Mouse (Mus musculus): ENCODE data around the gene Pdzrn4. TPM values are rescaled to one million over a fixed set of nuclear protein-coding genes. Genes with fewer than 3 reads are reported as not detected.

Pdzrn4 gene
- total RNA-seq, 1 experiment, result not detected

- no peak for DNase-seq (ENCODE audit: low read depth, low spot score)
- Histone ChIP-seq H3K9ac (ENCODE audit: insufficient read depth, low read depth, low read length, poor library complexity, severe bottlenecking) (no peak overlapping the region), H3K4me1 (ENCODE audit: control insufficient read depth in 2 of 2, insufficient read depth in 2 of 2, low read length in 2 of 2, poor library complexity in 1 of 2) (0 out of 4 replicates have a peak, but pooled peaks cover 0 to 3% of the 10 kb centered on the region in 2 experiments), H3K27ac (ENCODE audit: insufficient read depth, low read depth, low read length, poor library complexity, severe bottlenecking) (no peak overlapping the region), H3K36me3 (ENCODE audit: control insufficient read depth, insufficient read depth, low read length, poor library complexity, severe bottlenecking) (no peaks in the 10 kb centered on the region), H3K4me3 (ENCODE audit: insufficient read depth in 1 of 2, low read depth in 1 of 2, low read length in 2 of 2, poor library complexity in 1 of 2, severe bottlenecking in 1 of 2) (no peak overlapping the region), H3K9me3 (ENCODE audit: control insufficient read depth, insufficient read depth, low read depth, low read length) (no peaks in the 10 kb centered on the region)
- in situ Hi-C loops (cut with MboI; ENCODE audit: low sequenced_read_pairs in 2 of 2, unreplicated experiment in 2 of 2), result no loop called here
- TF ChIP-seq HCFC1 (IDR thresholded peaks at IDR 0.05; ENCODE audit: borderline replicate concordance, insufficient read depth, low read length) (no peak), MAFK (IDR thresholded peaks at IDR 0.05; ENCODE audit: insufficient read depth, low read depth, low read length) (no peak), CHD2 (IDR thresholded peaks at IDR 0.05; ENCODE audit: low read depth, low read length) (no peak), ZNF384 (IDR thresholded peaks at IDR 0.05; ENCODE audit: low read depth, low read length) (no peak), ZC3H11A (IDR thresholded peaks at IDR 0.05; ENCODE audit: borderline replicate concordance, low read depth, low read length) (no peak)
These were observed 20.4 kb downstream of the Pdzrn4 start for GRCm38 (mm10) chr15:92417120-92417519.

GRCm38 (mm10) chr15:92434605-92435004, 37.9 kb downstream of the Pdzrn4 start:
- Histone ChIP-seq H3K36me3 (ENCODE audit: control insufficient read depth, insufficient read depth, low read length, poor library complexity, severe bottlenecking) (no peaks in the 10 kb centered on the region), H3K4me1 (ENCODE audit: control insufficient read depth in 2 of 2, insufficient read depth in 2 of 2, low read length in 2 of 2, poor library complexity in 1 of 2) (no peaks in the 10 kb centered on the region), H3K9me3 (ENCODE audit: control insufficient read depth, insufficient read depth, low read depth, low read length) (no peaks in the 10 kb centered on the region), H3K4me3 (ENCODE audit: insufficient read depth in 1 of 2, low read depth in 1 of 2, low read length in 2 of 2, poor library complexity in 1 of 2, severe bottlenecking in 1 of 2) (no peak overlapping the region), H3K27ac (ENCODE audit: insufficient read depth, low read depth, low read length, poor library complexity, severe bottlenecking) (no peak overlapping the region), H3K9ac (ENCODE audit: insufficient read depth, low read depth, low read length, poor library complexity, severe bottlenecking) (no peak overlapping the region)
- TF ChIP-seq HCFC1 (IDR thresholded peaks at IDR 0.05; ENCODE audit: borderline replicate concordance, insufficient read depth, low read length) (no peak), MAFK (IDR thresholded peaks at IDR 0.05; ENCODE audit: insufficient read depth, low read depth, low read length) (no peak), CHD2 (IDR thresholded peaks at IDR 0.05; ENCODE audit: low read depth, low read length) (no peak), ZNF384 (IDR thresholded peaks at IDR 0.05; ENCODE audit: low read depth, low read length) (no peak), ZC3H11A (IDR thresholded peaks at IDR 0.05; ENCODE audit: borderline replicate concordance, low read depth, low read length) (peak; percentile 23; the same call in 1 of the 2 replicates)
- DNase-seq (ENCODE audit: low read depth, low spot score), result peak; percentile 13
- in situ Hi-C loops (cut with MboI; ENCODE audit: low sequenced_read_pairs in 2 of 2, unreplicated experiment in 2 of 2), result no loop called here

- H3K27ac ChIP-seq (ENCODE audit: insufficient read depth, low read depth, low read length, poor library complexity, severe bottlenecking), result no peak overlapping the region
- H3K4me1 ChIP-seq (ENCODE audit: control insufficient read depth in 2 of 2, insufficient read depth in 2 of 2, low read length in 2 of 2, poor library complexity in 1 of 2), result no peaks in the 10 kb centered on the region
- H3K9ac ChIP-seq (ENCODE audit: insufficient read depth, low read depth, low read length, poor library complexity, severe bottlenecking), result no peak overlapping the region
- DNase-seq (ENCODE audit: low read depth, low spot score), result no peak
- no peaks in the 10 kb centered on the region for H3K9me3 ChIP-seq (ENCODE audit: control insufficient read depth, insufficient read depth, low read depth, low read length)
- H3K36me3 ChIP-seq (ENCODE audit: control insufficient read depth, insufficient read depth, low read length, poor library complexity, severe bottlenecking), result no peaks in the 10 kb centered on the region
- H3K4me3 ChIP-seq (ENCODE audit: insufficient read depth in 1 of 2, low read depth in 1 of 2, low read length in 2 of 2, poor library complexity in 1 of 2, severe bottlenecking in 1 of 2), result no peak overlapping the region
- in situ Hi-C loops (cut with MboI; ENCODE audit: low sequenced_read_pairs in 2 of 2, unreplicated experiment in 2 of 2), result no loop called here
- TF ChIP-seq ZC3H11A (IDR thresholded peaks at IDR 0.05; ENCODE audit: borderline replicate concordance, low read depth, low read length) (no peak), MAFK (IDR thresholded peaks at IDR 0.05; ENCODE audit: insufficient read depth, low read depth, low read length) (no peak), ZNF384 (IDR thresholded peaks at IDR 0.05; ENCODE audit: low read depth, low read length) (no peak), CHD2 (IDR thresholded peaks at IDR 0.05; ENCODE audit: low read depth, low read length) (no peak), HCFC1 (IDR thresholded peaks at IDR 0.05; ENCODE audit: borderline replicate concordance, insufficient read depth, low read length) (no peak)
These were observed 38.6 kb downstream of the Pdzrn4 start for GRCm38 (mm10) chr15:92435306-92435705.

- H3K36me3 ChIP-seq (ENCODE audit: control insufficient read depth, insufficient read depth, low read length, poor library complexity, severe bottlenecking), result no peaks in the 10 kb centered on the region
- no peak overlapping the region for H3K4me3 ChIP-seq (ENCODE audit: insufficient read depth in 1 of 2, low read depth in 1 of 2, low read length in 2 of 2, poor library complexity in 1 of 2, severe bottlenecking in 1 of 2)
- H3K9me3 ChIP-seq (ENCODE audit: control insufficient read depth, insufficient read depth, low read depth, low read length), result no peaks in the 10 kb centered on the region
- no peak overlapping the region for H3K27ac ChIP-seq (ENCODE audit: insufficient read depth, low read depth, low read length, poor library complexity, severe bottlenecking)
- TF ChIP-seq HCFC1 (IDR thresholded peaks at IDR 0.05; ENCODE audit: borderline replicate concordance, insufficient read depth, low read length) (no peak), CHD2 (IDR thresholded peaks at IDR 0.05; ENCODE audit: low read depth, low read length) (no peak), ZNF384 (IDR thresholded peaks at IDR 0.05; ENCODE audit: low read depth, low read length) (no peak), MAFK (IDR thresholded peaks at IDR 0.05; ENCODE audit: insufficient read depth, low read depth, low read length) (no peak), ZC3H11A (IDR thresholded peaks at IDR 0.05; ENCODE audit: borderline replicate concordance, low read depth, low read length) (no peak)
- in situ Hi-C loops (cut with MboI; ENCODE audit: low sequenced_read_pairs in 2 of 2, unreplicated experiment in 2 of 2), result loop anchor here in 1 of 2 experiments (10.0 kb wide), 1 partner anchor 783 kb away; no protein-coding TSS in a partner anchor
- H3K9ac ChIP-seq (ENCODE audit: insufficient read depth, low read depth, low read length, poor library complexity, severe bottlenecking), result no peak overlapping the region
- no peaks in the 10 kb centered on the region for H3K4me1 ChIP-seq (ENCODE audit: control insufficient read depth in 2 of 2, insufficient read depth in 2 of 2, low read length in 2 of 2, poor library complexity in 1 of 2)
- DNase-seq (ENCODE audit: low read depth, low spot score), result no peak
These were observed 45.0 kb downstream of the Pdzrn4 start for GRCm38 (mm10) chr15:92441630-92442180.

All from ES-E14 (cell line).